Mouse (Mus musculus): Measurements from ENCODE around the gene Foxk1. TPM values are rescaled to one million over a fixed set of nuclear protein-coding genes. Genes with fewer than 3 reads are reported as not detected.

Gene Foxk1
- polyA plus RNA-seq, 1 experiment: 12.4 TPM

DNA sequence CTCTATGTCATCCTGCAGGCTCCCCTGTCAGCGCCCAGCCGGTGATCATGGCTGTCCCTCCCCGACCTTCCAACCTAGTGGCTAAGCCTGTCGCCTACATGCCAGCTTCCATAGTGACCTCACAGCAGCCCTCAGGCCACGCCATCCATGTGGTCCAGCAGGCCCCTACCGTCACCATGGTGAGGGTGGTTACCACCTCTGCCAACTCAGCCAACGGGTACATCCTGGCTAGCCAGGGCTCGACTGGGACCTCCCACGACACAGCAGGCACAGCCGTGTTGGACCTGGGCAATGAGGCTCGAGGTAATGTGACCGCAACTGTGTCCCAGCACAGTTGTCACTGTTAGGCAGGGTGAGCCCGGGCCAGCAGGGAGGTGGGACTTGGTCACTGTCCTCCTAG is 52.4 kb downstream of the Foxk1 start:
- no peak for DNase-seq
- TF ChIP-seq CTCF (conservative IDR thresholded peaks at IDR 0.05; ENCODE audit: insufficient read depth, insufficient read length, low read depth, low read length) (no peak), POLR2A (IDR thresholded peaks at IDR 0.05; ENCODE audit: low read depth, low read length) (no peak)
- Histone ChIP-seq H3K27me3 (replicated peaks; ENCODE audit: control insufficient read depth, insufficient read depth, low read length) (no peaks in the 10 kb centered on the region), H3K27ac (ENCODE audit: insufficient read depth, low read depth, low read length) (no peak overlapping the region), H3K4me3 (ENCODE audit: insufficient read depth, low read depth, low read length) (no peak overlapping the region), H3K4me1 (ENCODE audit: control insufficient read depth, insufficient read depth, low read length) (no peaks in the 10 kb centered on the region), H3K36me3 (ENCODE audit: control insufficient read depth, insufficient read depth, low read length) (0 out of 2 replicates have a peak, but pooled peaks cover 4% of the 10 kb centered on the region)
- 95% methylated on average over 13 of the region's 13 CpGs for WGBS

DNA sequence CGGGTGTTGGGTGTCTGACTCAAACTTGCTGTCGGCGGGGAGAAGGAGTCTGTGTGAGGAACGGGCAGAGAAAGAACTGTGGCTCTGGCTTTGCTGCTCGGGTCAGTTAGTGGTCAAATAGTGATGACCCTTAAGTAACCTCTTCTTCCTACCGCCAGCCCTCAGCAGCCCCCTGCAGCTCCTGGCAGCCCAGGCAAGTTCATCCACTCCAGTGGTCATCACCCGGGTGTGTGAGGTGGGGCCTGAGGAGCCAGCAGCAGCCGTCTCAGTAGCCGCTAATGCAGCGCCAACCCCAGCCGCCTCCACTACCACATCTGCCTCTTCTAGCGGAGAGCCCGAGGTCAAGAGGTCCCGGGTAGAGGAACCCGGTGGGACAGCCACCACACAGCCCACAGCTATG is 55.0 kb downstream of the Foxk1 start:
- 56% methylated on average over 15 of the region's 15 CpGs for WGBS
- no peak for TF ChIP-seq CTCF (conservative IDR thresholded peaks at IDR 0.05; ENCODE audit: insufficient read depth, insufficient read length, low read depth, low read length)
- TF ChIP-seq POLR2A (IDR thresholded peaks at IDR 0.05; ENCODE audit: low read depth, low read length): no peak
- Histone ChIP-seq H3K4me3 (ENCODE audit: insufficient read depth, low read depth, low read length) (no peak overlapping the region), H3K36me3 (ENCODE audit: control insufficient read depth, insufficient read depth, low read length) (0 out of 2 replicates have a peak, but pooled peaks cover 4% of the 10 kb centered on the region), H3K27ac (ENCODE audit: insufficient read depth, low read depth, low read length) (no peak overlapping the region), H3K27me3 (replicated peaks; ENCODE audit: control insufficient read depth, insufficient read depth, low read length) (no peaks in the 10 kb centered on the region), H3K4me1 (ENCODE audit: control insufficient read depth, insufficient read depth, low read length) (no peaks in the 10 kb centered on the region)
- no peak for DNase-seq

DNA sequence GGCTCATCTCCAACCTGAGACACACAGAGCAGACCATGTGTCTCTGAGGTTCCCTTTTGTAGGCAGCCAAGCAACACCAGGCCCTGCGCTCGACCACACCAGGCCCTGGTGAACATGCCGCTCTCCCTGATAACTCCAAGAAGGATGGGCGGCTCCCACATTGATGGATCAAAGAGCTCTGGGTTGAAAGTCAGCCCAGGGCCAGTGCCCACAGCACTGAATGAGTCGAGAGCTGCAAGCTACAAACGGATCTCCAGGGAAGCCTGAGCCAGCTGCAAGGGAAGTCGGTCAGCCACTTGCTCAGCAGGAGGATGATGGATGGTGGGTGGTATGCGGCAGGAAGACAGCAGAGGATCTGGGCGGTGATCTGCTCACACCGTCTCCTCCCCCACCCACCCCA is 56.0 kb downstream of the Foxk1 start:
- no peak for TF ChIP-seq POLR2A (IDR thresholded peaks at IDR 0.05; ENCODE audit: low read depth, low read length)
- Histone ChIP-seq H3K27me3 (replicated peaks; ENCODE audit: control insufficient read depth, insufficient read depth, low read length) (no peaks in the 10 kb centered on the region), H3K4me1 (ENCODE audit: control insufficient read depth, insufficient read depth, low read length) (no peaks in the 10 kb centered on the region), H3K27ac (ENCODE audit: insufficient read depth, low read depth, low read length) (no peak overlapping the region), H3K4me3 (ENCODE audit: insufficient read depth, low read depth, low read length) (no peak overlapping the region), H3K36me3 (ENCODE audit: control insufficient read depth, insufficient read depth, low read length) (0 out of 2 replicates have a peak, but pooled peaks cover 4% of the 10 kb centered on the region)
- WGBS: 46% methylated on average over 10 of the region's 10 CpGs
- peak; percentile 62 for DNase-seq

DNA sequence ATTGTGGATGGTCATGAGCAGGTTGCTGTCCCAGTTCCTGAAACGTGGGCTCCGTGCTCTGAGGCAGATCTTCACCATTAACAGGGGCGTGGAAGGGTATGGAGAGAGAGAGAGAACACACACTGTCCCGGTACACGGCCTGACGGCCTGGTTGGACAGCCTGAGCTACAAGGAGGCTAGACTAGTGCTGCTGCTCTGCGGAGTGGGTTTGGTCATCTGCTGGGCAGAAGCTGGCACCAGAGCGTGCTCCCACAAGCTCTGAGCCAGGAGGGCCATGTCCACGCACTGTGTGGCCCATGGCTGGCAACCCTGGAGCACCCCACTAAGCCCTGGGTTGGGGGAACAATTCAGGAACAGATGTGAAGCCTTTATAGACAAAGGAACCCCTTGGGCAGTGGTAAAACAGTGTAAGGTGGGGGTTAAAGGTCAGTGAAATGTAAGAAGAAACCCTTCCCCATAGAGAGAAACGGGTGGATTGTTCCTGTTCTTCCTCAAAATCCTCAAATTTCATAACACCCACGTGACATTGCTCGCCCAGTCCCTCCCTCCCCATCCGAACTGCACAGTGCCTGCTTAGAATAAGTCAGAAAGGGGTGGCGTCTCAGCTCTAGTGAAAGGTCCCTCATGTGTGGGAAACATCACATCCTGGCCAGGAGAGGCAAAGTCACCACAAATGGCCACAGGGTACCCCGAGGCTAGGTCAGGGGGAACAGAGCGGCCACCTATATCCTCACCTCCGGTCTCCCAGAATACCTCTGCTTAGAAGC is 57.7 kb downstream of the Foxk1 start:
- no peak overlapping the region for H3K4me3 ChIP-seq (ENCODE audit: insufficient read depth, low read depth, low read length)
- no peaks in the 10 kb centered on the region for H3K4me1 ChIP-seq (ENCODE audit: control insufficient read depth, insufficient read depth, low read length)
- H3K27ac ChIP-seq (ENCODE audit: insufficient read depth, low read depth, low read length): no peak overlapping the region
- 88% methylated on average over 17 of the region's 17 CpGs for WGBS
- 0 out of 2 replicates have a peak, but pooled peaks cover 2% of the 10 kb centered on the region for H3K36me3 ChIP-seq (ENCODE audit: control insufficient read depth, insufficient read depth, low read length)
- DNase-seq: no peak
- TF ChIP-seq CTCF (conservative IDR thresholded peaks at IDR 0.05; ENCODE audit: insufficient read depth, insufficient read length, low read depth, low read length): no peak
- TF ChIP-seq POLR2A (IDR thresholded peaks at IDR 0.05; ENCODE audit: low read depth, low read length): no peak
- no peaks in the 10 kb centered on the region for H3K27me3 ChIP-seq (replicated peaks; ENCODE audit: control insufficient read depth, insufficient read depth, low read length)

DNA sequence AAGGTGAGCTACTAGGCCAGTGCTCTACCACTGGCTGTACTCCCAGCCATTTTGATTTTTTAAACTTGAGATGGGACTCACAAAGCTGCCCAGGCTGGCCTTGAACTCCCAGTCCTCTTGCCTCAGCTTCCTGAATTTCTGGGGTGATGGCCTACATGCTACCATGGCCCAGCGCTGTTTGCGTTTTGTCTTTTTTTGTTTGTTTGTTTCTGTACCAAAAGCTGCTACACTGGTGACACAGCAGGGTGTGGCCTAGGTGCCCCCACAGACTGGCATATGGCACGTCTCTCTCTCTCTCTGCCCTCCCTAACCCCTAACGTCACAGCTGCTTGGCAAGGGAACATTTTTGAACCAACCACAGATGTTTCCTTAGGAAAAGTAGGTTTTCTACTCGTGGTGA is 58.5 kb downstream of the Foxk1 start:
- no peak overlapping the region for H3K4me3 ChIP-seq (ENCODE audit: insufficient read depth, low read depth, low read length)
- TF ChIP-seq CTCF (conservative IDR thresholded peaks at IDR 0.05; ENCODE audit: insufficient read depth, insufficient read length, low read depth, low read length) (no peak), POLR2A (IDR thresholded peaks at IDR 0.05; ENCODE audit: low read depth, low read length) (no peak)
- 0 out of 2 replicates have a peak, but pooled peaks cover 5% of the 10 kb centered on the region for H3K4me1 ChIP-seq (ENCODE audit: control insufficient read depth, insufficient read depth, low read length)
- H3K27me3 ChIP-seq (replicated peaks; ENCODE audit: control insufficient read depth, insufficient read depth, low read length): no peaks in the 10 kb centered on the region
- H3K27ac ChIP-seq (ENCODE audit: insufficient read depth, low read depth, low read length): no peak overlapping the region
- no peak for DNase-seq
- WGBS: 74% methylated on average over 5 of the region's 5 CpGs
- 0 out of 2 replicates have a peak, but pooled peaks cover 2% of the 10 kb centered on the region for H3K36me3 ChIP-seq (ENCODE audit: control insufficient read depth, insufficient read depth, low read length)

DNA sequence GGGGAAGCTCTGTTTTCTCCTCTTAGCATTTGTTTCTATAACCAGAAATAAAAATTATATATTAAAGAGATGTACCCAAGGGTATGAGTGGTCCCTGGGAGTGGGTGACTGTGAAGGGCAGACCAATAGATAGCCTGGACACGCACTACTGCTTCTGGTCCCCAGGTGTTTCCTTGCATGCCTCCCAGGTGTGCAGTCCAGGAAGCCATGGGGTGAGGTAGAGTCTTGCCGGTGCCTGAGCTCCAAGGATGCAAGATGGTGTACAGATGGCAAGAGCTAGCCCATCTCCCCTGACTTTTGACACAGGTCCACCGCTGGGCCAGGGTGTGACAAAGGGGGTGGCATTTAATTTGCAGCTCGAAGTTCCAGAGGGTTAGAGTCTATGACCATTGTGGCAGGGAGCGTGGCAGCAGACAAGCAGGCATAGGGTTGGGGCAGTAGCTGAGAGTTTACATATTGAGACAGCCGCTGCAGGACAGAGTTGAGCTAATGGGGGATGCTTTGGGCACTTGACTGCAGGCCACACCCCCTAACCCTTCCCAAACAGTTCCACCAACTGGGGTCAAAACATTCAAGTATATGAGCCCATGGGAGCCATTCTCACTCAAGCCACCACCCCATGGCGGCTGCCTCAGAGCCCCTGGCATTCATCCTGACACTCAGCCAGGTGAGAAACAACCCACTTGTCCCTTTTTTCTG is 60.8 kb downstream of the Foxk1 start:
- Histone ChIP-seq H3K4me3 (ENCODE audit: insufficient read depth, low read depth, low read length) (no peak overlapping the region), H3K4me1 (ENCODE audit: control insufficient read depth, insufficient read depth, low read length) (0 out of 2 replicates have a peak, but pooled peaks cover 7% of the 10 kb centered on the region), H3K36me3 (ENCODE audit: control insufficient read depth, insufficient read depth, low read length) (no peaks in the 10 kb centered on the region), H3K27me3 (replicated peaks; ENCODE audit: control insufficient read depth, insufficient read depth, low read length) (no peaks in the 10 kb centered on the region), H3K27ac (ENCODE audit: insufficient read depth, low read depth, low read length) (no peak overlapping the region)
- DNase-seq: no peak
- TF ChIP-seq CTCF (conservative IDR thresholded peaks at IDR 0.05; ENCODE audit: insufficient read depth, insufficient read length, low read depth, low read length) (no peak), POLR2A (IDR thresholded peaks at IDR 0.05; ENCODE audit: low read depth, low read length) (no peak)
- 97% methylated on average over 7 of the region's 7 CpGs for WGBS

DNA sequence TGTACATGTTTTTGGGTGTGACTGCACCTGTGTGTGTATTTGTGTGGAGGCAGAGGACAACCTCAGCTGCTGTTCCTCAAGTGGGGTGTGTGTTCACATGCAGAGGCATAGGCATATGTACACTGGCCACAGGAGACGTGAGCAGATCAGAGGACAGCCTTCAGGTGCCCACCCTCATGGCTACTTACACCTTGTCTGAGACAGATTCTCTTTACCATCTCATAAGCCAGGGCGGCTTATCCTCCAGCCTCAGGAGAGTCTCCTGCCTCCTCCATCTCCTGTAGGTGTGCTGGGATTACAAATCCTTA is 61.3 kb downstream of the Foxk1 start:
- Histone ChIP-seq H3K4me3 (ENCODE audit: insufficient read depth, low read depth, low read length) (no peak overlapping the region), H3K27ac (ENCODE audit: insufficient read depth, low read depth, low read length) (no peak overlapping the region), H3K4me1 (ENCODE audit: control insufficient read depth, insufficient read depth, low read length) (0 out of 2 replicates have a peak, but pooled peaks cover 7% of the 10 kb centered on the region), H3K36me3 (ENCODE audit: control insufficient read depth, insufficient read depth, low read length) (no peaks in the 10 kb centered on the region), H3K27me3 (replicated peaks; ENCODE audit: control insufficient read depth, insufficient read depth, low read length) (no peaks in the 10 kb centered on the region)
- DNase-seq: no peak
- WGBS: 98% methylated on average over 2 of the region's 2 CpGs
- TF ChIP-seq CTCF (conservative IDR thresholded peaks at IDR 0.05; ENCODE audit: insufficient read depth, insufficient read length, low read depth, low read length) (no peak), POLR2A (IDR thresholded peaks at IDR 0.05; ENCODE audit: low read depth, low read length) (no peak)

Data from kidney, adult 2 months (tissue).